Mouse (Mus musculus): ENCODE measurements at regions not wholly inside any gene's neighbourhood (a gene's known extent, or its start where the extent isn't known, plus 50 kb on each side); places are given as distances from the start of the nearest gene placed in this dataset.
A peak's percentile ranks its signal among the peaks of the same experiment; 100 is the strongest.

DNA sequence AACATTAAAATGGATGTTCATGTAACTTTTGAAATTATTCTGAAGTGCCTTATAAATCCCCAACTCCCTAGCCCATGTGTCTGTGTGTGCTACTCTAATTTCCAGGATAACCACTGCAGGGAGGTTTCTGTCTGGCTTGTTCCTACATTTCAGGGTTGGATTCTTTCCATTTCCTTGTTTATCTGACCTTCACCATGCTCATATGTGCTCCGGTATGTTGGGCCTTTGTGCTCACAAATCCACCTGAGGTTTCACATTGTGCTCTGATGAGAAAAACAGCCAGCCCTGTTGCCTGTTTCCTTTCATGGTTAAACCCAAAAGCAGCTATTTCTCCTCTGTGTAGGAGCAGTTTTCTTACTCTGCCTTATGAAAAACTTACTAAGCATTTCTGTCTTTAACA is 684.9 kb upstream of the Kirrel3 start:
- DNase-seq (ENCODE audit: extremely low spot score in 1 of 2, low spot score in 2 of 2): no peak
- intact Hi-C loops (cut with DNase I): no loop called here

DNA sequence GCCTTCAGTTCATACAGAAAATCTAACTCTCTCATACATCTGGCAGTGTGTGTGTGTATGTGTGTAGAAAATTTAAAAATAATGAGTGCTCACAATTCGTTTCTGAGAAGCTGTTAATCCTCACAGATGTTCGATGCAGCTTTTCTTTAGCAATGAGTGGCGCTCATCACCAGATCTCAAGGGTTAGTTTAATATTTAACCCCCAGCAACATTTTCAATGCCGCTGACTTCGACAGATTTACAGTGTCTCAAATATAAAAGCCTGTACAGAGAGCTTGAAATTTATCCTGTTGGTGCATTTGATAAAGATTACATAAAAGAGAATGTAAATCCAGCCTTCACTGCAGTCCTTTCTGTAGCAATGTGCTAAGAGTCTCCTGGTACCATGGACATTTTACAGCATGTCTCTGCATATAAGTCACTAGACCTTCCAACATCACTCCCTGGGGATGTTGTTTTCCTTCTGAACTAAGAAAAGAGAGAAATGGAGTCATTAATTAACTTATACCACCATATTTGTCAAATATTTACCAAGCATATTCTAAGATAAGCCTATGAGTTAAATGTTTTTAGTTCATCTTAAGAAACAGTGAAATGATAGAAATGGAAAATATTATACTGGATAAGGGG is 670.8 kb upstream of the Kirrel3 start:
- intact Hi-C loops (cut with DNase I): no loop called here
- DNase-seq (ENCODE audit: extremely low spot score in 1 of 2, low spot score in 2 of 2): no peak

DNA sequence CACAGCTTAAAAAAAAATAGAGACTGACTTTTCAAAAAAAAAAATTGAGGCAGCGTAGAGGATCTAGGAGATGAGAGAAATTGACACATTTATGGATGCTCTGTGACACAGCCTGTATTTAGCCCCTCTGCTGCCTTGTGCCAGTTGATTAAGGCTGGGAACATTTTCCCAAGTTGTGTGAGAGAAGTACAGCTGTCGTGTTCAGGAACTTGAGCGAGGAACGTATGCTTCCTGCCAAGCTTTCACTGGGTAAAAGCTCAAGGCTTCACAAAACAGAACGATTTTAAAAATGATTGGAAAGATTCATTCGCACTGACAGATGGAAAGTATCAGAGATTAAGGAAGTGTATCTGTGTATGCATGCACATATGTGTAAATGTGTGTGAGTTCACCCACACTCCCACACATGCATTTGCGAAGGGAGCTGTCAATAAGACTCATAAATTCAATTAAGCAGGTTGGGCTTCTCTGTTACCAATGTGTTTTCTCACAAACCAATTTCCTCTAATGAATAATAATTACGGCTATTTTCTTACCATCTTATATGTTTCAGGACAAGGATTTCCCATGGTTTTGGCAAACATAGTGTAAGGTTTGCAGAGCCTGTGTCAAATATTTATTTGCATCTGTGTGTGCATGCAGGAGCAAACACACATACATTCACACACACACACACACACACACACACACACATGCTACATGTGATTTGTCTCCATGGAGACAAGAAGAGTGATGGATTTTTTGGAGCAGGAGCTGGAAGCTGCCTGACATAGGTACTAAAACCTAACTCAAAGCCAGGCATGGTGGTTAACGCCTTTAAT is 662.9 kb upstream of the Kirrel3 start:
- peak in 1 of 2 experiments; percentile 60 for DNase-seq (ENCODE audit: extremely low spot score in 1 of 2, low spot score in 2 of 2)
- intact Hi-C loops (cut with DNase I): no loop called here

DNA sequence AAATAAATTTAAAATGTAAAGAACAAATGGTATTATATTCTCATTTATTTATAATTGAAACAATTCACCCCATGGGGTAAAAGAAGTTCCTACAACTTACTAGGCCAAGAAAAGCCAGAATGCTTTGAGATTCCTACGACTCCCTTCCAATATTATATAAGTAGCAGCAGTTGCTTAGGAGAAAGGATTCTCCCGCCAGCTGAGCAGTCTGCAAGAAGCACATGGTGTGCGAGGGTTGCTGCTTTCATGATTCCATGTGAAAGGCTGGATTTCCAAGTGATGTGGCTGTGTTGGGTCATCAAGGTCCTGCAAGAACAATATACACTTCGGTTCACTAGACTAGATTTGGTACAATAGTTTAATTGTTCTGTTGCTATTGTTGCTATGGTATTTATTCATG is 659.6 kb upstream of the Kirrel3 start:
- intact Hi-C loops (cut with DNase I): no loop called here
- peak in 1 of 2 experiments; percentile 23 for DNase-seq (ENCODE audit: extremely low spot score in 1 of 2, low spot score in 2 of 2)

DNA sequence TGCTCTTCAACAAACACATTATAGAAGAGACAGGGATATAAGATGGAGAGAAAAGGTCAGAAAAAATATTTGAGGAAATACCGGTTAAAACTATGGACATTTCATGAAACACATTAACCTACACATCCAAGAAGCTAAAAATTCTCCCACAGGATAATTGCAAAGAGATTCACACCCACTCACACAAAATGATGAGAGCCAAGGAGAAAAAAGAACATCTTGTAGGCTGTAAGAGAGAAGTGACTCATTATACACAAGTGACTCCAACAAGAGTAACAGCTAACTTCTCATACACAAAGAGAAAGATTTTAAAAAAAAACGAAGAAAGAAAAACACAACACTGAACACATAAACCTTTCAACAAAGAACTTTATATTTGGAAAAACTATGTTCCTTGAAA is 658.3 kb upstream of the Kirrel3 start:
- intact Hi-C loops (cut with DNase I): no loop called here
- peak in 1 of 2 experiments; percentile 15 for DNase-seq (ENCODE audit: extremely low spot score in 1 of 2, low spot score in 2 of 2)

DNA sequence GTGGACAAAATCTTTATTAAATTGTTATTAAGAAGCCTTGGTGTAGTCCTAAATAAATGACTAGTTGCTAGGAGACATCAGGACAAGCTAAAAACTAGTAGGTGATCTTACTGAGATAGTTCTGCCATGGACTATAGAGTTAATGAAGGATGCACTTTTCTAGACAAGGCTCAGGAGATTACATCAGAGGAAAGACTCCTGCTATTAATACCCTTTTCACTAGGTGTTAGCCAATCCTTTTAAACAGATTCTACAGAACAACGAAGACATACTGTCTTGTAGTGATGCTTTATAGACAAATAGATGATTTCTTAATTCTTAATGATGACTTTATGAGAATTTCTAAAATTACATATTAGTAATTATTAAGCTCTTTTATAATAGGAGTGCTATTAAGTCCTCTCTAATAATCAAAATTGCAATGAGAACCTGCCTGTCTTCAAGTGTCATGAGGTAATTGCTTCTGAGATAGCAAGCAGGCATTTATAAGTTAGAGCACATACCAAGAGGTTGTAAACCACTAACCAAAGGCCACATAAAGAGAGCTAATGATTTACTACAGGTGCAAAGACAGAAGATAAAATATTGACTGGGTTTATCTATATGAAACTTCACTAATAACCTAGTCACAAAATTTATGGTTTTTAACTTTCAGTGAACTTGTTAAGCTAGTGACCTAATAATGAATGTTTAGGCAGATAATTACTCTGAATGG is 647.9 kb upstream of the Kirrel3 start:
- intact Hi-C loops (cut with DNase I): no loop called here
- DNase-seq (ENCODE audit: extremely low spot score in 1 of 2, low spot score in 2 of 2): no peak

DNA sequence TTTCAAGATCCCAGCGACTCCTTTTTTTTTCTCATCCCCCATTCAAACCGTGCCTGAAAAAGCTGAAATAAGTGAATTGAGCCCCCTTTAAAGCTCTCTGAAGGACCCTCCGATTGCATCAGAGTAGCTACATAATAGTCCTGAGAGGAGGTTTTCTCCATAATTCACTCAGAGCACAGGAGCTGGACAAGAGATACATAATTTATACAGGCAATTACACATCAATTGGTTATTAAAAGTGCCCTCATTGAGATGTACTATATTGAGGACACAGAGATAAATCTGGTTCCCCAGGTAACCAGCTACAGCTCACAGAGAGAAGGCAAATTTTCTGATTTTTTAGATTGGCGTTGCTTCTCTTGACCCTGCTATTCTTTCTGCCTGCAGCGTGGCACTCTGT is 636.1 kb upstream of the Kirrel3 start:
- intact Hi-C loops (cut with DNase I): no loop called here
- DNase-seq (ENCODE audit: extremely low spot score in 1 of 2, low spot score in 2 of 2): no peak

DNA sequence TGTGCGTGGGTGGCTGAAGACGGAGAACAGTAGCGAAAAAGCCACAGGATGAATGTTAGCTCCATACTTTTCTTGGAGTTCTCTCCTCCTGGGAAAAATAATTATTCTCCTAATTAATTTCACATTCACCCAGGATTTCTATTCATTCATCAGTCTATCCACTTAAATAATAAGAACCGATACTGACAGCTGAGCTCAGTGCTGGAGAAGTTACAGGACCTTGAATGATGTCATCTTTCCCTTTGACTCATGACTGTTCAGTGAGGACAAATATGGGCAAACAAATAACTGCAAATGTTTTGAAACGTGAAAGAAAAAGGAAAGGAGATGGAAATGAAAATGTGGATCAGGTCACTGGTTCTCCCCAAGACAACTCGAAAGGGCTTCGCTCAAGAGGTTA is 635.7 kb upstream of the Kirrel3 start:
- intact Hi-C loops (cut with DNase I): no loop called here
- no peak for DNase-seq (ENCODE audit: extremely low spot score in 1 of 2, low spot score in 2 of 2)

DNA sequence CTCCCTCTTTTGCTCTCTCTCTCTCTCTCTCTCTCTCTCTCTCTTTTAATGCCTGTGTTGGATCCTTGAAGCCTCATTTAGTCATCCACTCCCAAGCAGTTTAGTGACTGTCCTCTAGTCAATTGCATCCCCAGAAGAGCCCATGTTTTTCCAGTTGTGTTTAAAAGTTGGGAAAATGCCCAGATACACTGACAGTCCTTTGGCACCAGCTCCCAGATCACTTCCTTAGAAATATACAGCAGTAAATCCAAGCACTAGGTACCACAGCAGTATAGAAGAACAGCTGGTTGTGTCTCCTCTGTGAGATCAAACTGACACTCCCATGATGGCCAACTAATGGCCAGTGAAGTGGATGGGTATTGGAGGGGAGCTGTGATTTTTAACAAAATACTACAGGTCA is 634.7 kb upstream of the Kirrel3 start:
- DNase-seq (ENCODE audit: extremely low spot score in 1 of 2, low spot score in 2 of 2): no peak
- intact Hi-C loops (cut with DNase I): no loop called here

DNA sequence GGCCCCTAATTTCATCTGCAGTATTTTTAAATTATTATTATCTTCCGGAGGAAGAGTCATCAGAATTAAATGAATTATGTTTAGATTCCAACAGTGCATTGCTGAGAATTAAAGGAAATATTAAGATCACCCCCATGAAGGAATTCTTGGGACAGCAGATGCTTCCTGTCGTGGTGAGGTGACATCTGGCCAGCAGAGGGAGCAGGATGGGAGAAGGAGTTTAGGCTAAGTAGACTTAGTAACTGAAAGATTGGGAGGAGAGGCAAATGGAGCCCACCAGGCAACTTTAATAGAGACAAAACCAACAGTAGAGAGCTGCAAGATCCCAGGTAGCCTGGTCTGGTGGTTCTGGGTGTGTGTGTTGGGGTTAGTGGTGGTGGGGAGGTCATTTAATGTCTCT is 629.5 kb upstream of the Kirrel3 start:
- intact Hi-C loops (cut with DNase I): no loop called here
- DNase-seq (ENCODE audit: extremely low spot score in 1 of 2, low spot score in 2 of 2): peak in 1 of 2 experiments; percentile 22

DNA sequence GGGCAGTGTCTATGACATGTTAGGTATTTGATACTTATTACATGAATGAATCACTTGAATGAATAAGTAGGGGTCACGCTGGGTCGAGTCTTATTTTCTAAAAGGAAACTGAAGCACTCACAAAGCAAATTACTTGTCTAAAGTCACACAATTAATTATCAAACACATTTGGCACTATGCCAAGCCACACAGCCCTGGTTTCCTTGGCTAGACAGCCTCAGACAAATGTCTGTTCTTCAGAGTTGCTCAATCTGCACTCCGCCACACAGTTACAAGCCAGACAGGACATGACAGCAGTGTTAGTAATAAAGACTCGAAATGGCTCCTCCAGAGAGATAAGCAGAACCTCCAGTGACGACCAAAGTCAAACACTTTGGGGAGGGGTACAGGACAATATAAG is 627.2 kb upstream of the Kirrel3 start:
- intact Hi-C loops (cut with DNase I): no loop called here
- no peak for DNase-seq (ENCODE audit: extremely low spot score in 1 of 2, low spot score in 2 of 2)

DNA sequence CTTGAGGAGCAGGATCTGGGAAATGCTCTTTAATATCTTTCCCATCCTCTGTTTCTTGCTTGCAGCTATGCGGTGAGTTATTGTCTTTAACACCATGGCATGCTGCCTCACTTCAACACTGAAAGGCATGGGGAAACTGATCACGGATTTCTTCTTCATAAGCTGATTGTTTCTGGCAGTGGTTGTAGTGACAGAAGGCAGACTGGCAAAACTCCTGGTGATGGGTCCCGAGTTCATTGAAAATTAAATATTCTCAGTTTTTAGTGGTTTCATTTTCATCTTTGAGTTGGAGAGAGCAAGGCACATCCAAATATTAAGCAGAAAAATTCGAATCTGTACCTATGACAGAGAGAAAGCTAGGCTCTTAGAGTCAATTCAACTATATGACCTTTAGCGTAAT is 617.0 kb upstream of the Kirrel3 start:
- no peak for DNase-seq (ENCODE audit: extremely low spot score in 1 of 2, low spot score in 2 of 2)
- intact Hi-C loops (cut with DNase I): no loop called here

DNA sequence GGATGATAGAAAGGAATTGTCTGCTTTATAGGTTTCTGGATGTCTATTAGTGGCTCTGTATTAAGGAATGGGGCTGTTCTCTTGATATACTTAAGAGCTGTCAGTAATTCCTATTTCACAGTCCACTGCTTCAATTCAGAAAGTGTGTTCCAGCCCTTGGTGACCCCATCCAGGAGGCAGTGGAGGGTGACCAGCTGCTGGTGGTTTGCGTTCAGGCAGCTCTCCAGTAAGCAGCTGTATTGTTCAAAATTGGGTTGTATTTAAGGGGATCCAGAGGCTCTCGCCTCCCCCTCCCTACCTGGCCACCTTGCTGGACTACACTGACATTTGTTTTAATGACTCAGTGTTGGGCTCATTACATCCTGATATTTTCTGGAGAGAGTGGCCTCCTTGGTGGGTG is 598.4 kb upstream of the Kirrel3 start:
- intact Hi-C loops (cut with DNase I): no loop called here
- no peak for DNase-seq (ENCODE audit: extremely low spot score in 1 of 2, low spot score in 2 of 2)

DNA sequence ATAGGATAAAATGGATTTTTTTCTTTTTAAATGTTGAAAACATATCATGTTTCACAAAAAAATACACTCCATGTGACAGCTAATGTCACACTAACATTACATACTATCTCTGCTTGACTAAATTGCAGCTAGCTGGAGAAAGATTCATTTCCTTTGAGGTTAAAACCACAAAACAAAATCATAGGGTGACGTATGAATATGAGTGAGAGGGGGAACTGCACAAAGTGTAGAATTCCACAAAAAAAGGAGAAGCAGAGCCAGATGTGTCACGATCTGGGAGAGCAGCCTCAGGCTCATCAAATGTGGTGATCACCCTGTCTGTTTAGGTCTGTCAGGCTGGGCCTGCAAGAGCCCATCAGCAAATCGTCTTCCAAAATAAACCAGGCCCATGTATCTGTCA is 593.7 kb upstream of the Kirrel3 start:
- no peak for DNase-seq (ENCODE audit: extremely low spot score in 1 of 2, low spot score in 2 of 2)
- intact Hi-C loops (cut with DNase I): no loop called here

DNA sequence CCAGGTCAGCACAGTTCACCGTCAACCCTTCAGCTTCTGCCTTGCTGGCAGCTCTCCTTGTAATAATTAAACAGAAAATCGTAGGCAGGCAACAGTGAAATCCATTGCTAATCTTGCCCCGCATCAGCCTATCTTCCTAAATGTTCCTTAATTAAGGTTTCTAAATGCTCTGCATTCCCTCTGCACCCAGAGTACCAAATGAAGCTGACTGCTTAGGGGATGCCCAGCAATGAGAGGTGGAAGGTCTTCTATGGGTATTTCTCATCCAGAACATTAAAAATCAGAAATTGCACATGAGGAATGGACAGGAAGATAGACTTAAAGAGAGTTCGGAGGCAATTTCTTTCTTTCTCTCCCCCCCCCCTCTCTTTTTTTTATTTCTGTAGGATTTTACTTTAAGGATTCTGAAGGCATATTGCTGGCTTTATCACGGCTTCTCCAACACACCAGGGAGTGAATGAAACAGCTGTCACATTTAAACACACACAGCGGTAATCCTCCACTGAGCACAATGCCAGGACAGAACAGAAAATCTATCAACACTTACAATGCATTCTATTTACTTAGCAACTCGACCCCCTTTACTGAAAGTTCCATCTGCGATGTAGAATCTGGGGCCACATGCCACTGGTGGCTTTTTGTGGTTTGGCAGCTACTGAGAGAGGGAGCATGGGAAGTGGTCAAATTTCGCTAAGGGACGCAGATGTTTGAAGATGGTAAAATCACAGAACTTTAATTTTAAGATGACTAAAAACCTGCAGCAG is 584.2 kb upstream of the Kirrel3 start:
- no peak for DNase-seq (ENCODE audit: extremely low spot score in 1 of 2, low spot score in 2 of 2)
- intact Hi-C loops (cut with DNase I): no loop called here

DNA sequence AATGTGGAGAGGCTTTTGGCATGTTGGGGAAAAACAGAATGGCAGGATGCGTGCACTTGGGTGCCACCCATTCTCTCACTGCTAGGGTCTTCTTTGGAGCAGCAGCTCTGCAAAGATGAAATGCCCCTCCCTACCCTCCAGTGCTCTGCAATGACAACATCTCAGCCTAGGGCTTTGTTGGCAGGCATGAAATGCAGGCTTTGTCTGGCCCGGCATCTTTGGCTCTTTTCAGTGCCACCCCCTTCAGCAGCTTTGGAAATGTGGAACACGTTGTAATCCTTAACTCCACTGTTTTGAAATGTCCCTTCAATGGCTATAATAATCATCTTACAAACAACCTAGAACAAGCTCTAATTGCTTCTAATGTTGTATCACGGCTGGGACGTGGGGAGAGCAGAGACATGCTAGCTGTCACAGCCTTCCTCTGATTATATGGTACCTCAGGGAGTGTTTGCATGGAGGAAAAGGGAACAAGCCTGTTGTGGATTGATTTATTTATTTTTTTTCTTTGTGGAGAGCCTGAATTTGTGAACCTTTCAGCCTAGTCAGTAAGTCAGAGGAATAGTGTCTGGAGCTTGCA is 581.6 kb upstream of the Kirrel3 start:
- intact Hi-C loops (cut with DNase I): no loop called here
- no peak for DNase-seq (ENCODE audit: extremely low spot score in 1 of 2, low spot score in 2 of 2)

DNA sequence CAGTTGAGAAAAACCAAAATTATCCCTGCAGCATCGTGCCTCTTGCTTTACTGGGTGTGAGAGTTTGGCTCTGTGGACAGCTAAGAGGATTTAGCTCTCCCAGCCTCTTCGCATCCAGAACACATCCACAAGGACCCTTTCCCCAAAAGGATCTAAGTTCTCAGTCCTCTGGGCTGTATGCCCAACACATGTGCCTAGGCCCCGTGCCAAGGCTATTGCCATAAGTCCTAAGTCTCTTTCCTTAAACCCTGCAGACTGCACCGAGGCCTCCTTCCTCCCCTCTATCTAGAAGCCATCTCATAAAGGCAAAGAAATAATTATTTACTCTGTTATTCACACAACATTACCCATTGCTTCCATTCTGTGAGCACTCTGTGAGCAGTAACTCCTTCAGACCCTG is 570.8 kb upstream of the Kirrel3 start:
- no peak for DNase-seq (ENCODE audit: extremely low spot score in 1 of 2, low spot score in 2 of 2)
- intact Hi-C loops (cut with DNase I): no loop called here

DNA sequence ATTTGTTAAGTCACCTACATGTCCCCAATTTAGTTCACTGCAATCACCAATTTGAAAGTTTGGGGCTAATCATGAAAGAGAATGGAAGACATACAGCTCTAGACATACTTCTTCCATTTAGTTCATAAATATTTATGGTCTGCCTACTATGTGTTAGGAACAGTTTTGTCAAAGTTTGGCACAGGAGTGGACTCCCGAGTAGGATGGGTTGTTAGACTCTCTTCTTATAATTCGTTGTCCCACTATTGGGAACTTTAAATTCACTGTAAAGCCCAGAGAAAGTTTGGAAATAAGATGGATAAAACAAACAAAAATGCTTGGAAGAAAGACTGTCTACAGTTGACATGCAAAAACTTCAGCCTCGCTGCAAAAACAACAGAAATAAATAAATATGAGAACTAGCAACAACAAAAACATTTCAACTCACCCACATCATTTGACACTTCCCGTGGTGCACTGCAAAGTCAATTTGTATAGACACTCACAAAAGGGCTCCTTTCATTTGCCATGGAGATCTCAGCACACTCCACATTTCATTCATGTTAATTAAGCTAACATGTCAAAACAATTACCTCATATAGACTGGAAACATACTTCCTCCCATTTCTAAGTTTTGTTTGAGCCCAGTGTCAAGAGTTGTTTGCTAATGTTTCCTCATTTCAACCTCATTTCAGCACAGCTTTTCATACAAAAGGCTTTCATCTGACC is 570.2 kb upstream of the Kirrel3 start:
- DNase-seq (ENCODE audit: extremely low spot score in 1 of 2, low spot score in 2 of 2): no peak
- intact Hi-C loops (cut with DNase I): no loop called here

DNA sequence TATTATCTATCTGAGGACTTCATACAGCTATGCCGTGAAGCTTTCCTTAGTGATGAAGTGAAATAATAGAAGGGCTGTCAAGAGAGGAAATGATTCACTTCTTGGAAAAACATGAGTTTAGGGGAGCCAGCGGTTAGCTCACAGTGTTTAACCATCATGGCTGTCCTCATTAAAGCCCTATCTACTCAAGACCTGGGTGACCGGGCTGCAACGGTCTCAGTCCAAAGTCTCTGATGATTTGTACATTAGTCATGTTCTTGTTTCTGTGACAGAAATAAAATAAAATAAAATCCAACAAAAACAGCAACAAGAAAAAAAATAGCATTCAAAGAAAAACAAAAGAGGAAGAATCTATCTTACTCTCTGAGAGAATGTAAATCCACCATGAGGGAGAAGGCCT is 555.4 kb upstream of the Kirrel3 start:
- intact Hi-C loops (cut with DNase I): no loop called here
- no peak for DNase-seq (ENCODE audit: extremely low spot score in 1 of 2, low spot score in 2 of 2)
